Mouse (Mus musculus): Measurements from ENCODE around the gene Suv39h2. TPM values are rescaled to one million over a fixed set of nuclear protein-coding genes. Genes with fewer than 3 reads are reported as not detected.
A peak's percentile ranks its signal among the peaks of the same experiment; 100 is the strongest.

The Suv39h2 gene
- total RNA-seq (2017) = 15.7 and 20.0 TPM in 2 replicates

GRCm38 (mm10) chr2:3474861-3475283, at the start of gene Suv39h2:
Suv39h2 (minus strand) TSS chr2:3475031.
- peak; percentile 92 for ATAC-seq (replicated peaks; ENCODE audit: low read depth, poor library complexity, severe bottlenecking)

GRCm38 (mm10) chr2:3522558-3522957, 47.7 kb upstream of the Suv39h2 start:
- 0 out of 2 replicates have a peak, but pooled peaks have one; percentile 34 for ATAC-seq (replicated peaks; ENCODE audit: low read depth, poor library complexity, severe bottlenecking)

DNA sequence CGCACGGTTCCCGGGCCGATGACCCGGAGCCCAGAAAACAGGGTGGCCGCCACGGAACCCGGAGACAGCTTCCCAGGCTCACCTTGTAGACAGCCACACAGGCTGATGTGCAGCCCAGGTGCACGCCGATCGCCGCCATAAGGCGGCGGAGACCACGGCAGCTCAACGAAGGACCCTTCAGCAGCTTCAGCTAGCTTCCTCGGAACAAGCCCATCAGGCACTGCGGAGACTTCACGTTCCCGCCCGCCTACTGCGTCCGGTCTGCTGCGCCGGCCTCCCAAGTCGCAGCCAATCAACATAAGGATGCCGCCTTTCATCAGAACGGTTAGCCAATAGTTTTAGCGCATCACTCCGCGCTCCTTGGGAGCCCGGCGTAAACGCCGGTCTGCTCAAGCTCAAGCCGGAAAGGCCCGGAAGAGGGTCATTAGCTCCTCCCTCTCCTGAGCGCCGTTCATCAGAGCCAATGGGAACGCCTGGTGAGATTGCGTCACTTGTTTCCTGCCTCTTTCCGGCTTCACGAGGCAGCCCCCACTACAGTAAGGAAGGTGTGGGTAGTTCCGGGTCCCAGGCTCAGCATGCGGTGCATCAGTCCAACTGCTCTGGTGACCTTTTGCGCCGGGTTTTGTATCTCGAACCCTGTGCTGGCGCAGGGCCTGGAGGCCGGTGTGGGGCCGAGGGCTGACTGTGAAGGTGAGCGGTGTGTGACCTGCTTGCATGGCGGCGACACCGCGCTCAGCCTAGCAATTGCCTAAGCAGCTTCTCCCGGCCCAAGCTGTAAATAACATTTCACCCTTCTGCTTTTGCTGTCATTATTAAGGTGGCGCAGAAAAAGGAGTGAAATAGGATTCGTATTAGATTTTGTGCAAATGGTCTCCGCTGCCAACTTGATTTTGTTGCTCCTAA, 38.0 kb upstream of the Suv39h2 start, which contains the start of the genes Gm45902, Hspa14 and Cdnf:
Gm45902 (minus strand) TSS at position 239 of the 903 bp plus-strand sequence.
Hspa14 (minus strand) TSS at position 263 of the 903 bp plus-strand sequence.
Cdnf (plus strand) TSS at position 479 of the 903 bp plus-strand sequence.
- ATAC-seq (replicated peaks; ENCODE audit: low read depth, poor library complexity, severe bottlenecking) = peak; percentile 93

GRCm38 (mm10) chr2:3512076-3512475, 37.2 kb upstream of the Suv39h2 start:
- peak; percentile 28 for ATAC-seq (replicated peaks; ENCODE audit: low read depth, poor library complexity, severe bottlenecking)

GRCm38 (mm10) chr2:3500886-3501285, 26.1 kb upstream of the Suv39h2 start:
- ATAC-seq (replicated peaks; ENCODE audit: low read depth, poor library complexity, severe bottlenecking) = peak; percentile 58

DNA sequence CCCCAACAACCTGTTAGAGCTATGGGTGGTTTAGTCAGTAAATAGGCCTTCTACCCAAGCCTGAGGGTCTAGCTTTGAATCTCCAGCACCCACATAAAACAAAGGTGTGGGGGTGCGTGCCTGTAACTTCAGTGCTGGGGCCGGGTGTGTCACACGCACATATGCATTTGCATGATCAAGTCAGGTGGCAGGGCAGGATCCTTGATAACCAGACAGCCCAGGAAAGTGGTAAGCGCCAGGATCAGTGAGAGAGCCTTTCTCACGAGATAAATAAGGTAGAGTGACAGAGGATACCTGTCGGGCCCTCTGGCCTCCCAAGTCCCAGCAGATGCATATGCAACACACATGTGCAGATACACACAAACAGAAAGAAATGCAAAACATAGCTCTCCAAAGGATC, 24.7 kb upstream of the Suv39h2 start:
- no peak for ATAC-seq (replicated peaks; ENCODE audit: low read depth, poor library complexity, severe bottlenecking)

GRCm38 (mm10) chr2:3493833-3494409, 19.1 kb upstream of the Suv39h2 start:
- peak; percentile 32; the same call in 1 of the 2 replicates for ATAC-seq (replicated peaks; ENCODE audit: low read depth, poor library complexity, severe bottlenecking)

GRCm38 (mm10) chr2:3489816-3490215, 15.0 kb upstream of the Suv39h2 start:
- ATAC-seq (replicated peaks; ENCODE audit: low read depth, poor library complexity, severe bottlenecking) = no peak

GRCm38 (mm10) chr2:3480239-3480638, 5.4 kb upstream of the Suv39h2 start:
- ATAC-seq (replicated peaks; ENCODE audit: low read depth, poor library complexity, severe bottlenecking) = peak; percentile 76; the same call in 1 of the 2 replicates

DNA sequence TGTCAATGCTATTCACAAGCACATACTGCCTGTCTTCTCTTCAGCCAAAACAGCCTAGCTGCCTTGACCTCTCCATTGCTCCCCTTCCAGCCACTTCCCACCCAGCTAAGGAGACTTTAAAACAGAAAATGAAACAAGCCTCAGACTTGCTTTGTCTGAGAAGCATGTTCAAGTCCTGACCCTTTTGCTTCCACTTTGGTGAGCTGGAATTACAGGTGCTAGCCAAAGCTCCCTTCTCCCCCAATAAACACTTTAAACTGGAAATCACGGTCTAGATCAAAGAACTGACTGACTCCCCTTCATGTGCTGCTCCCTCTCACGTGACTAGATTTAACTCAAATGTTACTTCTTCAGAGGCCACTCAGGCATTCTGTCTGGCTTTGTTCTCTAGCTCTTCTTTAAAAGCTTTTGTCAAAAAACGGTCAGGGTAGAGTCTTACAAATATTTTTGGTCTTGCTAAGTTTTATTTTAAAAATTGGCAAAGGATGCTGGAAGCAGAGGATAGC, 968 bp upstream of the Suv39h2 start:
- peak; percentile 7; the same call in 1 of the 2 replicates for ATAC-seq (replicated peaks; ENCODE audit: low read depth, poor library complexity, severe bottlenecking)

DNA sequence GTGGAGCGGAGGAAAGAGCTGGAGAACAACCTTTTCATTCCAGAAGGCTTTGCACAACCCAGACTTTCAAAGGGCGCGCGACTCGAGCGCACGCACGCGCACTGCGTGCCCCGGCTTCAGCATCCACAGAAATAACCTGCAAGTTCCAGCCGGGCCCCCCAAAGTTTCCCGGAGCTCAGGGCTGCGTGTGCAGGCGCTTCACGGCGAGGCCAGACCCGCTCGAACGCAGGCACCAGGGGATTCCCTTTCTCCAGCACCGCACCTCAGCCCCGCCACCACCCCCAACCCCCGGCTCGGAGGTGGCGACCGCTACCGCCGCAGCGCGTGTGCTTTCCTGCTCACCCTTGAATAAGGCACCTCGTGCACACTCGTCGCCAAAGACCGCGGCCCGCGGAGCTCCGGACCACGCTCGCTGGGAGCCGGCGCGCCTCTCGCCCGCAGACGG, 448 bp downstream of the Suv39h2 start:
- ATAC-seq (replicated peaks; ENCODE audit: low read depth, poor library complexity, severe bottlenecking) = peak; percentile 26; the same call in 1 of the 2 replicates

DNA sequence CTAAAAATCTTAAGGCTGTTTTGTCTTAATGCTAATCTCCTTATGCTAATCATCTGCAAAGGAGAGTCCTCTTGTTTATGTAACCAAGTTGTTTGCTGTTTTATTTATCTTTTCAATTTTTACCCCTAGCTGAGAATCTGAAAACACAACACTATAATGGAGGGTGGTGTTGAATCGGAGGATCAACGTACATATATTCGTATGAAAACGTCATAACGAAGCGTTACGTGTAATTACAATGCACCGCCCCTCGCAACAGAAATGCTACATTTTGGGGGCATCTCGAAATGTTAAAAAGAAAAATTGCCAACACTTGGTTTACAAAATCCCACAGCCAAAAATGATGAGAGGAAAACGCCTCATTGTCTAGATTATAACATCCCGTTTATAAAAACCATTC, 940 bp downstream of the Suv39h2 start:
- no peak; the same call in 1 of the 2 replicates for ATAC-seq (replicated peaks; ENCODE audit: low read depth, poor library complexity, severe bottlenecking)

GRCm38 (mm10) chr2:3456590-3456989, 18.2 kb downstream of the Suv39h2 start:
- peak; percentile 73 for ATAC-seq (replicated peaks; ENCODE audit: low read depth, poor library complexity, severe bottlenecking)

DNA sequence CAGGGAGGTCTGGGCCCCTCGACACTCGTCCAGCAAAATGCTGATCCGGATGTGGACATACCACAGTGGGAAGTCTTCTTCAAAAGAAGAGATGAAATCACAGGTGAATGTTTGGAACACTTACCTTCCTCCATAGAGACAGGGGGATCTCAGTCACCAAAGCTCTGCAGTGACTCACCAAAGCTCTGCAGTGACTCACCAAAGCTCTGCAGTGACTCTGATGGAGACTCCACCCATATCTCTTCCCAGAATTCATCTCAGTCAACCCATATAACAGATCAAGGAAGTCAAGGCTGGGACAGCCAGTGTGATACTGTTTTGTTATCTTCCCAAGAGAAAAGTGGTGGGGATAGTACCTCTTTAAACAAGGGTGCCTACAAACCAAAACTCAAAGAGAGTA, 21.7 kb downstream of the Suv39h2 start:
- ATAC-seq (replicated peaks; ENCODE audit: low read depth, poor library complexity, severe bottlenecking) = no peak

GRCm38 (mm10) chr2:3449431-3449830, 25.4 kb downstream of the Suv39h2 start:
- ATAC-seq (replicated peaks; ENCODE audit: low read depth, poor library complexity, severe bottlenecking) = no peak

- ATAC-seq (replicated peaks; ENCODE audit: low read depth, poor library complexity, severe bottlenecking) = no peak
Measured at GRCm38 (mm10) chr2:3445984-3446383, 28.8 kb downstream of the Suv39h2 start.

DNA sequence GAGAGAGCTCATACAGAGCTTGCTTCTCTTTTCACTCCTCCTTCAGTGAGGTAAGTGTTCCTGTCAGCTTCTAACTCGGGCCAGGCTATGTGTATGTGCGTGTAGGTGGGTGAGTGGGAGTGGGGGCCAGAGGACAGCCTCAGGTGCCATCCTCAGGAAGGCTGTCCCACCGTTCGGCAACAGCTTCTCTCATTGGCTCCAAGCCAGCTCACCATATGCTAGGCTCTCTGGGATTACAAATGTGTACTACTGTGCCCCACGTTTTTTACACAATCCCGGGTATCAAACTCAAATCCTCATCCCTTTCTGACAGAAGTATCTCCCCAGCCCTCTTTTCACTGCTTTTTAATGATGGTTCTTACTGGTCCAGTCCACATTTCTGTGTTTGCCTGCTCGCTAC, 30.6 kb downstream of the Suv39h2 start:
- no peak for ATAC-seq (replicated peaks; ENCODE audit: low read depth, poor library complexity, severe bottlenecking)

DNA sequence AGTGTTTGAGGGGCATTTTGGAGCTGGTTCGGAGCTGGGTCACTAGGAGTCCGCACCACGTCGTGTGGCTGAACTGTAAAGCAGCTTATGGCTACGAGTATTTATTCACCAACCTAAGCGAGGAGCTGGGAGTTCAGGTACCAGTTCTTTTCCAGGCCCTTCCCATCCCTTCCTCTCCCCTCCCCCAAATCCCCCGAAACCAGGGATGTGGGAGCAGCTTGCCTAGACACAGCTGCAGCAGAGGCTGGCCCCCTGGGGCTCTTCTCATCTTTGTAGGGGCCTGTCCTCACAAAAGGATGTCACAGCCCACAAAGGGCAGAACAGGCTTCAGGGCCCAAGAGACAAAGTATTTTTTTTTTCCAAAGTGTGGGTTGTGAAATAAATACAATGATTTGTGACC, 36.9 kb downstream of the Suv39h2 start:
- ATAC-seq (replicated peaks; ENCODE audit: low read depth, poor library complexity, severe bottlenecking) = no peak

- no peak; the same call in 1 of the 2 replicates for ATAC-seq (replicated peaks; ENCODE audit: low read depth, poor library complexity, severe bottlenecking)
Measured at GRCm38 (mm10) chr2:3435369-3436061, 39.3 kb downstream of the Suv39h2 start.

GRCm38 (mm10) chr2:3430956-3431355, 43.9 kb downstream of the Suv39h2 start:
- no peak for ATAC-seq (replicated peaks; ENCODE audit: low read depth, poor library complexity, severe bottlenecking)

All from common myeloid progenitor, adult 5-6 weeks (primary cell).